In genomic region chr1:179832710-179833240, GRCm38 (mm10) we compare ENCODE assay signal across 33 mouse cellular contexts. TPM values are rescaled to one million over a fixed set of nuclear protein-coding genes. Genes with fewer than 3 reads are reported as not detected.
"Had no signal": no experiment of that assay in that cellular context is flagged by ENCODE, and none has a peak within 500 bp of the region (broad histone marks: within the 10 kb centered on the region; RNA-seq: fewer than 3 reads in every experiment).

No protein-coding gene starts in this region.

- H3K4me3 ChIP-seq: heart, adult 2 months; heart, embryonic 13.5 days; heart, embryonic 15.5 days; hindbrain, embryonic 10.5 days; hindbrain, embryonic 12.5 days; intestine, embryonic 15.5 days; layer of hippocampus, adult 2 months; limb, embryonic 13.5 days; limb, embryonic 15.5 days; liver, embryonic 12.5 days had no signal

- H3K4me1 ChIP-seq: heart, embryonic 13.5 days; heart, embryonic 15.5 days; hindbrain, embryonic 12.5 days; intestine, embryonic 15.5 days; limb, embryonic 13.5 days; limb, embryonic 15.5 days had no signal

- DNase-seq: gastrocnemius, postnatal 14 days; gastrocnemius, postnatal 36 days; heart, adult 2 months; heart, postnatal 14 days; heart, postnatal 36 days; kidney, adult 18-20 months; kidney, adult 8-10 months; kidney, postnatal 10 days; kidney, postnatal 25 days; kidney, postnatal 4 days; left cerebral cortex, postnatal 4 days had no signal

- ATAC-seq: hindbrain, embryonic 16.5 days; inflammation-experienced regulatory T-cells, adult 6 months; intestine, embryonic 15.5 days; intestine, postnatal 0 days; liver, embryonic 12.5 days had no signal

- H3K36me3 ChIP-seq: heart, embryonic 13.5 days; heart, embryonic 15.5 days; hindbrain, embryonic 10.5 days; hindbrain, embryonic 12.5 days; intestine, embryonic 15.5 days; limb, embryonic 13.5 days; limb, embryonic 15.5 days; liver, embryonic 12.5 days had no signal

- H3K27me3 ChIP-seq: heart, embryonic 13.5 days; heart, embryonic 15.5 days; hindbrain, embryonic 12.5 days; intestine, embryonic 15.5 days; limb, embryonic 13.5 days; limb, embryonic 15.5 days; liver, embryonic 12.5 days had no signal

- H3K9me3 ChIP-seq: intestine, embryonic 15.5 days; limb, embryonic 15.5 days; liver, embryonic 12.5 days had no signal

RNA-seq across cellular contexts. Expression of gene Gm10518, which starts 29.6 kb away (rescaled TPM):
- total RNA-seq: gastrocnemius, adult 18-20 months; gastrocnemius, adult 8-10 months; gastrocnemius, postnatal 14 days; gastrocnemius, postnatal 36 days; heart, adult 2 months; heart, postnatal 14 days; heart, postnatal 36 days; layer of hippocampus, adult 2 months; layer of hippocampus, postnatal 10 days; layer of hippocampus, postnatal 25 days; left cerebral cortex, adult 8-10 months; left cerebral cortex, postnatal 10 days; left cerebral cortex, postnatal 25 days had no signal
- polyA plus RNA-seq: gonadal fat pad, adult 2 months; heart, adult 2 months; heart, embryonic 13.5 days; heart, embryonic 15.5 days; hindbrain, embryonic 14.5 days; inflammation-experienced regulatory T-cells, adult 6 months; intestine, embryonic 15.5 days; intestine, postnatal 0 days; kidney, embryonic 16.5 days had no signal
